8 mouse cellular contexts compared by ENCODE assay signal in genomic region chr9:121669348-121669791, GRCm38 (mm10). TPM values are rescaled to one million over a fixed set of nuclear protein-coding genes. Genes with fewer than 3 reads are reported as not detected.
DNase-seq lines count a peak whose midpoint lies in the region; ATAC-seq and TF ChIP-seq lines count a peak whose summit lies in the region.

No protein-coding gene starts in this region.

- H3K27ac ChIP-seq in embryonic facial prominence, embryonic 13.5 days: no peak overlapping the region
- H3K27ac ChIP-seq in heart, embryonic 12.5 days (ENCODE audit: poor library complexity, severe bottlenecking): no peak overlapping the region
- H3K27ac ChIP-seq in lung, postnatal 0 days (ENCODE audit: low read length): no peak overlapping the region

- no peak for TF ChIP-seq EP300 in lung, postnatal 0 days (IDR thresholded peaks at IDR 0.05)

- peak; percentile 94 for TF ChIP-seq CTCF in lung, postnatal 0 days (IDR thresholded peaks at IDR 0.05)

- peak overlapping the region; percentile 67 for H3K9ac ChIP-seq in embryonic facial prominence, embryonic 13.5 days
- peak overlapping the region; percentile 38 for H3K9ac ChIP-seq in heart, embryonic 12.5 days
- no peak overlapping the region for H3K9ac ChIP-seq in lung, postnatal 0 days (replicated peaks; ENCODE audit: low read depth)

- peak; percentile 18; the same call in 1 of the 2 replicates for ATAC-seq in embryonic facial prominence, embryonic 13.5 days (ENCODE audit: insufficient number of reproducible peaks, insufficient read depth, low FRiP score, low TSS enrichment, low read depth)
- ATAC-seq in heart, embryonic 12.5 days (ENCODE audit: insufficient number of reproducible peaks, low FRiP score): peak; percentile 49
- peak; percentile 68 for ATAC-seq in lung, postnatal 0 days

- peaks cover 53% of the 10 kb centered on the region for H3K27me3 ChIP-seq in embryonic facial prominence, embryonic 13.5 days
- H3K27me3 ChIP-seq in heart, embryonic 12.5 days (replicated peaks): peaks cover 55% of the 10 kb centered on the region
- peaks cover 25% of the 10 kb centered on the region for H3K27me3 ChIP-seq in lung, postnatal 0 days (replicated peaks; ENCODE audit: insufficient read depth, low read length)

- peaks cover 17% of the 10 kb centered on the region for H3K4me1 ChIP-seq in embryonic facial prominence, embryonic 13.5 days
- peaks cover 31% of the 10 kb centered on the region for H3K4me1 ChIP-seq in heart, embryonic 12.5 days (replicated peaks)
- peaks cover 7% of the 10 kb centered on the region for H3K4me1 ChIP-seq in lung, postnatal 0 days (ENCODE audit: insufficient read depth, low read depth, low read length)

- WGBS in embryonic facial prominence, embryonic 13.5 days: under 1% methylated on average over 28 of the region's 28 CpGs
- WGBS in heart, embryonic 12.5 days: under 1% methylated on average over 28 of the region's 28 CpGs
- 1% methylated on average over 28 of the region's 28 CpGs for WGBS in lung, postnatal 0 days

- peak overlapping the region; percentile 44 for H3K4me3 ChIP-seq in embryonic facial prominence, embryonic 13.5 days
- peak overlapping the region; percentile 38 for H3K4me3 ChIP-seq in heart, embryonic 12.5 days
- H3K4me3 ChIP-seq in lung, postnatal 0 days (ENCODE audit: low read depth, low read length): peak overlapping the region; percentile 5; the same call in 1 of the 2 replicates

- intact Hi-C loops in left cerebral cortex, postnatal 4 days (cut with DNase I): no loop called here

- H3K36me3 ChIP-seq in embryonic facial prominence, embryonic 13.5 days: no peaks in the 10 kb centered on the region
- H3K36me3 ChIP-seq in heart, embryonic 12.5 days: no peaks in the 10 kb centered on the region
- no peaks in the 10 kb centered on the region for H3K36me3 ChIP-seq in lung, postnatal 0 days (ENCODE audit: insufficient read depth, low read length)

- peak overlapping the region; percentile 74 for H3K4me2 ChIP-seq in embryonic facial prominence, embryonic 13.5 days
- H3K4me2 ChIP-seq in heart, embryonic 12.5 days: peak overlapping the region; percentile 72
- peak overlapping the region; percentile 42 for H3K4me2 ChIP-seq in lung, postnatal 0 days (replicated peaks; ENCODE audit: low read depth, low read length)

- no peaks in the 10 kb centered on the region for H3K9me3 ChIP-seq in embryonic facial prominence, embryonic 13.5 days
- H3K9me3 ChIP-seq in heart, embryonic 12.5 days (replicated peaks): no peaks in the 10 kb centered on the region
- no peaks in the 10 kb centered on the region for H3K9me3 ChIP-seq in lung, postnatal 0 days (ENCODE audit: low read length)

- DNase-seq in left cerebral cortex, postnatal 4 days: peak; percentile 76
- DNase-seq in left cerebral cortex, adult 8-10 months (ENCODE audit: low spot score in 2 of 2): no peak
- DNase-seq in kidney, adult 9 months: peak; percentile 45
- peak; percentile 76 for DNase-seq in lung, postnatal 0 days (ENCODE audit: low spot score)
- DNase-seq in ovary, adult 18-20 months (ENCODE audit: low spot score): peak; percentile 44
- DNase-seq in thymus, postnatal 36 days: peak; percentile 78 to 82

RNA-seq across cellular contexts. Expression of gene Vipr1, which starts 26.9 kb away (rescaled TPM):
- total RNA-seq in left cerebral cortex, postnatal 4 days (2021): 1 to 10 TPM; 3.1 to 5.5 TPM
- total RNA-seq in left cerebral cortex, adult 8-10 months (2022): 10 to 100 TPM; 20.8 to 23.8 (median 21.7) TPM
- polyA plus RNA-seq in embryonic facial prominence, embryonic 13.5 days (2015; fragmentation: Nextera tagmentation; extraction: Ambion mirVana): 0.67 TPM in 2 replicates
- 0.15 and 0.21 TPM in 2 replicates for polyA plus RNA-seq in heart, embryonic 12.5 days (2016; fragmentation: Nextera tagmentation; extraction: Ambion mirVana)
- polyA plus RNA-seq in lung, postnatal 0 days (2015; fragmentation: Nextera tagmentation; extraction: Ambion mirVana): 0.20 and 0.29 TPM in 2 replicates

RNA-seq across cellular contexts. Expression of gene Lyzl4, which starts 27.5 kb away (rescaled TPM):
- total RNA-seq in left cerebral cortex, postnatal 4 days (2021): under 1 TPM; 0.42 to 0.98 TPM
- total RNA-seq in left cerebral cortex, adult 8-10 months (2022): 1 to 10 TPM; 1.2 to 4.4 (median 2.4) TPM
- 0.28 and 0.34 TPM in 2 replicates for polyA plus RNA-seq in embryonic facial prominence, embryonic 13.5 days (2015; fragmentation: Nextera tagmentation; extraction: Ambion mirVana)
- polyA plus RNA-seq in heart, embryonic 12.5 days (2016; fragmentation: Nextera tagmentation; extraction: Ambion mirVana): not detected in 2 replicates
- polyA plus RNA-seq in lung, postnatal 0 days (2015; fragmentation: Nextera tagmentation; extraction: Ambion mirVana): not detected in 2 replicates

RNA-seq across cellular contexts. Expression of gene Sec22c, which starts 35.9 kb away (rescaled TPM):
- total RNA-seq in left cerebral cortex, postnatal 4 days (2021): 10 to 100 TPM; 38.7 to 40.7 TPM
- total RNA-seq in left cerebral cortex, adult 8-10 months (2022): 10 to 100 TPM; 24.9 to 28.6 (median 26.6) TPM
- 15.8 and 16.8 TPM in 2 replicates for polyA plus RNA-seq in embryonic facial prominence, embryonic 13.5 days (2015; fragmentation: Nextera tagmentation; extraction: Ambion mirVana)
- polyA plus RNA-seq in heart, embryonic 12.5 days (2016; fragmentation: Nextera tagmentation; extraction: Ambion mirVana): 5.8 and 6.2 TPM in 2 replicates
- polyA plus RNA-seq in lung, postnatal 0 days (2015; fragmentation: Nextera tagmentation; extraction: Ambion mirVana): 6.1 and 7.7 TPM in 2 replicates

RNA-seq across cellular contexts. Expression of gene Ss18l2, which starts 40.8 kb away (rescaled TPM):
- 10 to 100 TPM; 60.1 to 60.6 TPM for total RNA-seq in left cerebral cortex, postnatal 4 days (2021)
- 10 to 100 TPM; 77.1 to 81.7 (median 78.5) TPM for total RNA-seq in left cerebral cortex, adult 8-10 months (2022)
- 115 and 129 TPM in 2 replicates for polyA plus RNA-seq in embryonic facial prominence, embryonic 13.5 days (2015; fragmentation: Nextera tagmentation; extraction: Ambion mirVana)
- 145 and 152 TPM in 2 replicates for polyA plus RNA-seq in heart, embryonic 12.5 days (2016; fragmentation: Nextera tagmentation; extraction: Ambion mirVana)
- polyA plus RNA-seq in lung, postnatal 0 days (2015; fragmentation: Nextera tagmentation; extraction: Ambion mirVana): 79.7 and 104 TPM in 2 replicates

RNA-seq across cellular contexts. Expression of gene Nktr, which starts 49.6 kb away (rescaled TPM):
- total RNA-seq in left cerebral cortex, postnatal 4 days (2021): 100 to 1,000 TPM; 145 to 152 TPM
- 100 to 1,000 TPM in 1 of 4 experiments, 10 to 100 TPM in 3; 89.5 to 103 (median 92.6) TPM for total RNA-seq in left cerebral cortex, adult 8-10 months (2022)
- polyA plus RNA-seq in embryonic facial prominence, embryonic 13.5 days (2015; fragmentation: Nextera tagmentation; extraction: Ambion mirVana): 70.1 and 84.9 TPM in 2 replicates
- polyA plus RNA-seq in heart, embryonic 12.5 days (2016; fragmentation: Nextera tagmentation; extraction: Ambion mirVana): 53.6 and 61.4 TPM in 2 replicates
- polyA plus RNA-seq in lung, postnatal 0 days (2015; fragmentation: Nextera tagmentation; extraction: Ambion mirVana): 43.6 and 51.3 TPM in 2 replicates

Comparison
In these comparisons a context has a peak if more than half of its experiments do, and no peak if none do; other contexts are left out.
1. DNase-seq: peak in left cerebral cortex, postnatal 4 days (single experiment), kidney, adult 9 months (single experiment), lung, postnatal 0 days (single experiment), ovary, adult 18-20 months (single experiment) and thymus, postnatal 36 days (2 of 2); none in left cerebral cortex, adult 8-10 months (0 of 2).
2. ATAC-seq: peak in every context shown above with its lines; median percentile 68 in lung, postnatal 0 days; 49 in heart, embryonic 12.5 days; 18 in embryonic facial prominence, embryonic 13.5 days.
3. Peak in every context shown above with its lines, with median percentiles within 50 percentile points of each other: H3K4me2 ChIP-seq and H3K4me3 ChIP-seq.